Mouse (Mus musculus): ENCODE results near the gene Tcerg1l. TPM values are rescaled to one million over a fixed set of nuclear protein-coding genes. Genes with fewer than 3 reads are reported as not detected.

The Tcerg1l gene
- polyA plus RNA-seq, 1 experiment = not detected

DNA sequence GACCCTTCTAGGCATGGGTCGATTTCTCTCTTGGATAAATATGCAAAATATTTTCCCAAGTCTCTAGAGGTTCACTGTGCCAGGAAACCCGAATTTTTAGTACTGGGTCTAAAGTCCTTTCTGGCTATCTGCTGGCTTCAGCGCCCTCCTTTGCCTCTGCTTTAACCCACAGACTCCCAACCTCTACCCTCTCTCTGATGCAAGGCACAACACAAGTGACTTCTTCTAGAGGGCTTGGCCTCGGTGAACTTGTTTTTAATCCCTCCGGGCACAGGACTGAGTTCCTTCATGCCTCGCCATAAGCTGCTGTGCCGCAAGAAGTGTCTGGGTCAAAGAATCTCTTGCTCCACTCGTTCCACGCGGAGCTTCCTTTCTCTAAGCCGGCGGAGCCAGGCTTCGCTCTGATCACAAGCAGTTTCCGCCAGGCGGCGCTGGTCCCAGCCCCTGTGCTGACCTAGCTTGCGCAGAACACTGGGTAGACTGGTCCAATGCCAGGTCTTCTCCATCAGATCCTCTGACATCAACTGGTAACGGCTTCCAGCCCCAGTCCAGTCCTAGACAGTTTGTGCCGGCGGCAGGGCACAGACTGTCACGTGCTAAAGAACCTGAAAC lies 758 bp upstream of the Tcerg1l start:
- no peak overlapping the region for H3K4me3 ChIP-seq (replicated peaks)
- H3K27me3 ChIP-seq (replicated peaks) = peaks cover 46% of the 10 kb centered on the region
- no peak for TF ChIP-seq GATA1 (IDR thresholded peaks at IDR 0.05; ENCODE audit: borderline replicate concordance, low read length)
- no peak for TF ChIP-seq FLI1 (IDR thresholded peaks at IDR 0.05; ENCODE audit: low read length)
- H3K9me3 ChIP-seq = no peaks in the 10 kb centered on the region
- no peaks in the 10 kb centered on the region for H3K4me1 ChIP-seq
- H3K36me3 ChIP-seq (replicated peaks; ENCODE audit: low read length) = no peaks in the 10 kb centered on the region

- no peaks in the 10 kb centered on the region for H3K36me3 ChIP-seq (replicated peaks; ENCODE audit: low read length)
- no peaks in the 10 kb centered on the region for H3K9me3 ChIP-seq
- H3K27me3 ChIP-seq (replicated peaks) = peaks cover 42% of the 10 kb centered on the region
- no peak overlapping the region for H3K4me3 ChIP-seq (replicated peaks)
- no peak for TF ChIP-seq GATA1 (IDR thresholded peaks at IDR 0.05; ENCODE audit: borderline replicate concordance, low read length)
- TF ChIP-seq FLI1 (IDR thresholded peaks at IDR 0.05; ENCODE audit: low read length) = no peak
- H3K4me1 ChIP-seq = no peaks in the 10 kb centered on the region
These were observed 556 bp downstream of the Tcerg1l start for GRCm38 (mm10) chr7:138396863-138397484.

DNA sequence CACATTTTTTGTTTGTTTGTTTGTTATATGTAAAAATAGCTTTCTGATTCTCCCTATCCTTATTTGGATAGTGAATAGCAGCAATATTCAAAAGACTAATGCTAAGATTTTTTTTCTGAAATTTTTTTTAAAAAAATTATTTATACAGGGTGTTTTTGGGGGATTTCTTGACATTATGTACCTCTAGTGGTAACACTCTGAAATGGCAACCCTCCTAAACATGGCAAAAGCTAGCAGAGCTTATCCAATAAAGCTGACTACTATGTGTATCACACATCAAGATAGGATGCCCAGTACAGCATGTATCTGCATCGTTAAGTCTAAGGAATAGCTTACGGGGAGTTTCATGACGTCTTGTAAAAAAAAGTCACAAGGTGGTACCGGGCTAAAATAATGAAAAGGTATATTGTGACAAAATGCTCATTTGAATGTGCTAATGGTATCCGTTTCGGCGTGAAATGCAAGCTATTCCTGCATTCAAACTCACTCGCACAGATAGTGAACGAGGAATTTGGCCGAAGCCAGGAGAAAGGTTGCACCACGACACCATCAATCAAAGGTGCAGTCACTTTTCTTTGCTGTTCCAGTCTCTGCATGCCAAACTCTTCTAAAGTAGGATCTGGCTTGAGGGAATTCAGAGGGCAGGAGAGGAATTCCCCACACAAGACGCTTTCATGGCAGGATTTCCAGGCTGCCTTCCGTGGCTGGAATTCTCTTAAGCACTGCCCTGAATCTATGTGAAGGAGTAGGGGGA lies 1.2 kb downstream of the Tcerg1l start:
- H3K9me3 ChIP-seq = no peaks in the 10 kb centered on the region
- peaks cover 38% of the 10 kb centered on the region for H3K27me3 ChIP-seq (replicated peaks)
- TF ChIP-seq FLI1 (IDR thresholded peaks at IDR 0.05; ENCODE audit: low read length) (no peak), GATA1 (IDR thresholded peaks at IDR 0.05; ENCODE audit: borderline replicate concordance, low read length) (no peak)
- H3K36me3 ChIP-seq (replicated peaks; ENCODE audit: low read length) = no peaks in the 10 kb centered on the region
- no peaks in the 10 kb centered on the region for H3K4me1 ChIP-seq
- no peak overlapping the region for H3K4me3 ChIP-seq (replicated peaks)

DNA sequence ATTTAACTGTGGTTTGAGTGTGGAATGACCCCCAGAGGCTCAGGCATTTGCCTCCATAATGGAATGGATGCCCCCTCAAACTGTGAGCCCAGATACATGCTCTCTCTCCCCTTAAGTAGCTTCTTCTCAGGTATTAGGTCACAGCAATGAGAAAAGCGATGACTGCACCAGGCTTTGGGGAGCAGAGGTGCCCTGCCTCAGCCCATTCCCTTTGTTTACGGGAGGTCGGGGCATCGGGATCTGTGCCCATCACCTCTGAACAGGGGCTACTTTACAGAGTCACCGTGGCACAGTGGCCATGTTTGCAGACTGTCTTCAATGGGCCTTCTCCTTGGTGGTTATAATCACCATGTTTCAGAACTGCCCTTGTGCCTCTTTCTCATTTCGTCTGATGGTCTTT lies 7.6 kb downstream of the Tcerg1l start:
- H3K36me3 ChIP-seq (replicated peaks; ENCODE audit: low read length) = no peaks in the 10 kb centered on the region
- H3K4me1 ChIP-seq = no peaks in the 10 kb centered on the region
- H3K4me3 ChIP-seq (replicated peaks) = no peak overlapping the region
- no peaks in the 10 kb centered on the region for H3K9me3 ChIP-seq
- no peaks in the 10 kb centered on the region for H3K27me3 ChIP-seq (replicated peaks)
- TF ChIP-seq GATA1 (IDR thresholded peaks at IDR 0.05; ENCODE audit: borderline replicate concordance, low read length) = no peak
- TF ChIP-seq FLI1 (IDR thresholded peaks at IDR 0.05; ENCODE audit: low read length) = no peak

DNA sequence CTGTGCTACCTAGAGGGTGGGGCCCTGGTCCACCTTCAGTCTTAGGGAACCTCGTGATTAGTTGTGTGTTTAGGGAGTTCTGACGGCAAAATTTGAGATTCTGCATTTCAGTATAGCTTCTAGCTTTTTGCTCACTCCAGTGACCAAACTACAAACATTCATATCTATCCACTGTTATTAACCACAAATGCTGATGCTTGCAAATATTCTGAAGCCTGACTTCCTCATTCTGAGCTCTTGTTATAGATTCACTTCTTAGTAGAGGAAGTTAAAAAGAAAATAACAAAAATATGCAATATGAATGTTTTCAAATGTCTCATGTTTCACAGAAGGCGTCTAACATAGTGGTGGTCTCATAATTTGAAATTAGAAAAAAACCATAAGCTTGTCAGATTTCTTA lies 8.5 kb downstream of the Tcerg1l start:
- Histone ChIP-seq H3K27me3 (replicated peaks) (no peaks in the 10 kb centered on the region), H3K36me3 (replicated peaks; ENCODE audit: low read length) (no peaks in the 10 kb centered on the region), H3K4me3 (replicated peaks) (no peak overlapping the region), H3K9me3 (no peaks in the 10 kb centered on the region), H3K4me1 (no peaks in the 10 kb centered on the region)
- TF ChIP-seq FLI1 (IDR thresholded peaks at IDR 0.05; ENCODE audit: low read length) (no peak), GATA1 (IDR thresholded peaks at IDR 0.05; ENCODE audit: borderline replicate concordance, low read length) (no peak)

GRCm38 (mm10) chr7:138379221-138379620 lies 18.3 kb downstream of the Tcerg1l start:
- Histone ChIP-seq H3K4me3 (replicated peaks) (no peak overlapping the region), H3K27me3 (replicated peaks) (peaks cover 1% of the 10 kb centered on the region), H3K4me1 (no peaks in the 10 kb centered on the region), H3K36me3 (replicated peaks; ENCODE audit: low read length) (no peaks in the 10 kb centered on the region), H3K9me3 (no peaks in the 10 kb centered on the region)
- no peak for TF ChIP-seq FLI1 (IDR thresholded peaks at IDR 0.05; ENCODE audit: low read length)
- TF ChIP-seq GATA1 (IDR thresholded peaks at IDR 0.05; ENCODE audit: borderline replicate concordance, low read length) = no peak

DNA sequence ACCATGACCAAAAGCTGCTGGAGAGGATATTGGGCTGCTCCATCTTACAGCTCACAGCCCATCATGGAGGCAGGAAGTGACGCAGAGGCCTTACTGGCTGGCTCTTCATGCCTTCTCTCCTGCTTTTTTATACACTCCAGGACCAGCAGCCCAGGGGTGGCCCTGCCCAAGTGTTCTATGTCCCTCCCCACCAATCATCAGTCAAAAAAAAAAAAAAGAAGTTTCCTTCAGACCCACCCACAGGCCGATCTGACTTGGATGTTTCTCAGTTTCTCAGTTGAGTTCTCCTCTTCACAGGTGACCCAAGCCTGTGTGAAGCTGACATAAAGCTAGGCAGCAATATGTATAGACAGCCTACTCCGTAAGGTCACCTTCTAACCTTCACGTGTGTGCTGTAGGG lies 19.0 kb downstream of the Tcerg1l start:
- Histone ChIP-seq H3K9me3 (no peaks in the 10 kb centered on the region), H3K4me1 (no peaks in the 10 kb centered on the region), H3K36me3 (replicated peaks; ENCODE audit: low read length) (no peaks in the 10 kb centered on the region), H3K4me3 (replicated peaks) (no peak overlapping the region), H3K27me3 (replicated peaks) (peaks cover 1% of the 10 kb centered on the region)
- TF ChIP-seq GATA1 (IDR thresholded peaks at IDR 0.05; ENCODE audit: borderline replicate concordance, low read length) = no peak
- no peak for TF ChIP-seq FLI1 (IDR thresholded peaks at IDR 0.05; ENCODE audit: low read length)

- Histone ChIP-seq H3K36me3 (replicated peaks; ENCODE audit: low read length) (no peaks in the 10 kb centered on the region), H3K4me1 (no peaks in the 10 kb centered on the region), H3K4me3 (replicated peaks) (no peak overlapping the region), H3K27me3 (replicated peaks) (peaks cover 1% of the 10 kb centered on the region), H3K9me3 (no peaks in the 10 kb centered on the region)
- TF ChIP-seq FLI1 (IDR thresholded peaks at IDR 0.05; ENCODE audit: low read length) (no peak), GATA1 (IDR thresholded peaks at IDR 0.05; ENCODE audit: borderline replicate concordance, low read length) (no peak)
These were observed 22.0 kb downstream of the Tcerg1l start for GRCm38 (mm10) chr7:138375573-138375972.

DNA sequence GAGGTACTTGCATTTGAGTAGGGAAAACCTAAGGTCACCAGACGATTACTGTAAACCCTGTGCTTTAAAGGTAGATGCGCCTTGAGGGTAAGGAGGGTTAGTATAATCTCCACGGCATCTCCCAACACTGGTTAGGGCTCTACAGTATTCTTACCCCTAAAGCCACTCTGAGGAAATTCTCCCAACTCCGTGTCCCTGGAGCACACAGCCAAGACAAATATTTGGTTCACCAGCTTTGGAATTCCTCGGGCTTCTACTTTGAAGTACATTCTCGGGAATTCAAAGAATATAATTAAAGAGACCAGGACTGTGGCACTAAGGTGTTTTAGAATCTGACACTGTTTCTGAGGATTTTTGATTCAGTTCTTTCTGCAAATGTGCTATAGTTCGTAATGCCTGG lies 23.2 kb downstream of the Tcerg1l start:
- TF ChIP-seq FLI1 (IDR thresholded peaks at IDR 0.05; ENCODE audit: low read length) (no peak), GATA1 (IDR thresholded peaks at IDR 0.05; ENCODE audit: borderline replicate concordance, low read length) (no peak)
- H3K36me3 ChIP-seq (replicated peaks; ENCODE audit: low read length) = no peaks in the 10 kb centered on the region
- no peaks in the 10 kb centered on the region for H3K4me1 ChIP-seq
- peaks cover 1% of the 10 kb centered on the region for H3K27me3 ChIP-seq (replicated peaks)
- H3K4me3 ChIP-seq (replicated peaks) = no peak overlapping the region
- no peaks in the 10 kb centered on the region for H3K9me3 ChIP-seq

DNA sequence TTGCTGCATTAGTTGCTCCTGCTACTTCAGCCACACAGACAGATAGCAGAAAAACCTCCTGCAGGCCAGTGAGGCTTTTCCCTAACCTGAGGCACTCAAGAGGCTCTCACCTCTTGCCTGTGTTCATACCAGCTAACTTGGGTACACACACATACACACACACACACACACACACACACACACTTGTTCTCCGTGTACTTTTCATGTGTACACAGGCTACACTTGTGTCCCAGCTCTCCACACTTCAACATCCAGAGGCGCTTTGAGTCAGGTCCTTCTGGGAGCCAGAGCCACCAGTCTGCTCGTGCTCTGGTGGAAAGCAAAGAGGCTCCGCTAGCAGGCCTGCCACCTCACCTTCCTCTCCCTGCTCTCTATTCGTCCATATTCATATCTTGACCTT lies 24.0 kb downstream of the Tcerg1l start:
- TF ChIP-seq FLI1 (IDR thresholded peaks at IDR 0.05; ENCODE audit: low read length) = no peak
- TF ChIP-seq GATA1 (IDR thresholded peaks at IDR 0.05; ENCODE audit: borderline replicate concordance, low read length) = no peak
- Histone ChIP-seq H3K27me3 (replicated peaks) (peaks cover 1% of the 10 kb centered on the region), H3K4me3 (replicated peaks) (no peak overlapping the region), H3K4me1 (no peaks in the 10 kb centered on the region), H3K36me3 (replicated peaks; ENCODE audit: low read length) (no peaks in the 10 kb centered on the region), H3K9me3 (no peaks in the 10 kb centered on the region)

All from megakaryocyte, embryonic 14.5 days (primary cell).